Mouse (Mus musculus) heart, postnatal 14 days (tissue): ENCODE results near the gene Wfdc5. TPM values are rescaled to one million over a fixed set of nuclear protein-coding genes. Genes with fewer than 3 reads are reported as not detected.

Source experiments
- DNase-seq, 2 experiments: peaks; one replicate each; pipeline ENCODE4 v3.0.0; 2021 to 2022
- intact Hi-C: fragments of 180-260 bp; cut with DNase I; formaldehyde crosslinking; loops from one replicate; pipeline ENCODE4 v1.15.1; 2025
- total RNA-seq, 2 experiments: library from RNA; stranded (reverse); gene quantifications; 2 replicates each; pipeline ENCODE4 v1.2.3; 2021

Gene Wfdc5
- total RNA-seq, 2 experiments from 2014 or later, result not detected

GRCm38 (mm10) chr2:164135367-164135766, 47.2 kb downstream of the Wfdc5 start:
- intact Hi-C loops, result loop anchor here (10.0 kb wide), 1 partner anchor 269 kb away; the partner anchor contains the start of genes Matn4 and Rbpjl
- no peak for DNase-seq

- intact Hi-C loops, result loop anchor here (5.0 to 10.0 kb wide), 2 partner anchors 43 to 270 kb away; partner anchors contain the start of genes Matn4 and Rbpjl
- peak; percentile 23 to 47 for DNase-seq
Observed at GRCm38 (mm10) chr2:164134563-164134962, 48.0 kb downstream of the Wfdc5 start.

GRCm38 (mm10) chr2:164131586-164131985, 51.0 kb downstream of the Wfdc5 start:
- no peak for DNase-seq
- intact Hi-C loops, result loop anchor here (5.0 to 10.0 kb wide), 2 partner anchors 46 to 273 kb away; partner anchors contain the start of genes Matn4 and Rbpjl

GRCm38 (mm10) chr2:164128576-164129411, 53.7 kb downstream of the Wfdc5 start:
- intact Hi-C loops, result no loop called here

GRCm38 (mm10) chr2:164127297-164127696, 55.2 kb downstream of the Wfdc5 start:
- intact Hi-C loops, result no loop called here

More at GRCm38 (mm10) chr2:164128576-164129411, 53.7 kb downstream of the Wfdc5 start:
- DNase-seq, result no peak

GRCm38 (mm10) chr2:164126533-164126955, 56.0 kb downstream of the Wfdc5 start:
- DNase-seq, result peak; percentile 34 to 56
- intact Hi-C loops, result no loop called here

More at GRCm38 (mm10) chr2:164127297-164127696, 55.2 kb downstream of the Wfdc5 start:
- DNase-seq, result no peak

Other genes starting within 250 kb of the Wfdc5 start
- gene Ywhab, start 187.8 kb downstream of the Wfdc5 start, total RNA-seq, result 10 to 100 TPM; 93.5 to 98.0 TPM
- gene Pabpc1l, start 157.3 kb downstream of the Wfdc5 start, total RNA-seq, result under 1 TPM; 0.79 to 0.83 TPM
- gene Stk4, start 112.4 kb downstream of the Wfdc5 start, total RNA-seq, result 10 to 100 TPM; 17.0 to 20.4 TPM
- gene Tomm34, start 111.6 kb downstream of the Wfdc5 start, total RNA-seq, result 10 to 100 TPM; 19.3 to 19.9 TPM
- not detected for gene Kcns1, start 11.6 kb downstream of the Wfdc5 start, total RNA-seq
- not detected for gene Wfdc12, start 7.9 kb upstream of the Wfdc5 start, total RNA-seq
- not detected for gene Wfdc15a, start 17.4 kb upstream of the Wfdc5 start, total RNA-seq
- gene Wfdc15b, start 38.9 kb upstream of the Wfdc5 start, total RNA-seq, result not detected
- gene Svs2, start 55.7 kb upstream of the Wfdc5 start, total RNA-seq, result not detected
- gene Svs3b, start 73.9 kb upstream of the Wfdc5 start, total RNA-seq, result not detected
- gene Svs4, start 95.7 kb upstream of the Wfdc5 start, total RNA-seq, result not detected
- not detected for gene Svs3a, start 106.5 kb upstream of the Wfdc5 start, total RNA-seq
- not detected for gene Svs6, start 134.0 kb upstream of the Wfdc5 start, total RNA-seq
- not detected for gene Svs5, start 150.0 kb upstream of the Wfdc5 start, total RNA-seq
- 1 to 10 TPM; 1.4 to 3.6 TPM for gene Slpi, start 206.4 kb upstream of the Wfdc5 start, total RNA-seq
- not detected for gene Rbpjl, start 220.4 kb upstream of the Wfdc5 start, total RNA-seq
- gene Matn4, start 222.4 kb upstream of the Wfdc5 start, total RNA-seq, result 1 to 10 TPM; 1.2 to 1.5 TPM